Mouse (Mus musculus): Measurements from ENCODE around the gene Taf15. TPM values are rescaled to one million over a fixed set of nuclear protein-coding genes. Genes with fewer than 3 reads are reported as not detected.

Gene Taf15
- polyA plus RNA-seq, 1 experiment from 2014 or later: 15.1 TPM

GRCm38 (mm10) chr11:83440081-83441064 is 32.5 kb upstream of the Taf15 start:
- H3K27ac ChIP-seq (ENCODE audit: low read depth, low read length): 0 out of 2 replicates have a peak overlapping the region, but pooled peaks have one; percentile 51
- WGBS (ENCODE audit: insufficient replicate concordance): under 1% methylated on average over 62 of the region's 75 CpGs

GRCm38 (mm10) chr11:83441235-83441634 is 31.7 kb upstream of the Taf15 start:
- no peak for ATAC-seq (replicated peaks; ENCODE audit: insufficient number of reproducible peaks, low FRiP score, low TSS enrichment)
- Histone ChIP-seq H3K27me3 (ENCODE audit: control insufficient read depth, insufficient read depth, low read length) (peaks cover 32% of the 10 kb centered on the region), H3K9me3 (replicated peaks; ENCODE audit: control insufficient read depth, low read length) (no peaks in the 10 kb centered on the region), H3K4me3 (ENCODE audit: low read depth, low read length) (peak overlapping the region; percentile 58), H3K27ac (ENCODE audit: low read depth, low read length) (peak overlapping the region; percentile 51), H3K4me2 (peak overlapping the region; percentile 87), H3K36me3 (ENCODE audit: control insufficient read depth, insufficient read depth, low read length) (no peaks in the 10 kb centered on the region), H3K4me1 (ENCODE audit: control insufficient read depth, insufficient read depth, low read length) (peaks cover 24% of the 10 kb centered on the region), H3K9ac (ENCODE audit: low read depth, low read length) (peak overlapping the region; percentile 66)
- 35% methylated on average over 7 of the region's 7 CpGs for WGBS (ENCODE audit: insufficient replicate concordance)

More at GRCm38 (mm10) chr11:83440081-83441064, 32.5 kb upstream of the Taf15 start:
- Histone ChIP-seq H3K4me1 (ENCODE audit: control insufficient read depth, insufficient read depth, low read length) (peaks cover 24% of the 10 kb centered on the region), H3K4me2 (peak overlapping the region; percentile 87), H3K9me3 (replicated peaks; ENCODE audit: control insufficient read depth, low read length) (no peaks in the 10 kb centered on the region), H3K9ac (ENCODE audit: low read depth, low read length) (peak overlapping the region; percentile 66), H3K36me3 (ENCODE audit: control insufficient read depth, insufficient read depth, low read length) (no peaks in the 10 kb centered on the region), H3K4me3 (ENCODE audit: low read depth, low read length) (peak overlapping the region; percentile 58), H3K27me3 (ENCODE audit: control insufficient read depth, insufficient read depth, low read length) (peaks cover 29% of the 10 kb centered on the region)
- ATAC-seq (replicated peaks; ENCODE audit: insufficient number of reproducible peaks, low FRiP score, low TSS enrichment): peak; percentile 83

DNA sequence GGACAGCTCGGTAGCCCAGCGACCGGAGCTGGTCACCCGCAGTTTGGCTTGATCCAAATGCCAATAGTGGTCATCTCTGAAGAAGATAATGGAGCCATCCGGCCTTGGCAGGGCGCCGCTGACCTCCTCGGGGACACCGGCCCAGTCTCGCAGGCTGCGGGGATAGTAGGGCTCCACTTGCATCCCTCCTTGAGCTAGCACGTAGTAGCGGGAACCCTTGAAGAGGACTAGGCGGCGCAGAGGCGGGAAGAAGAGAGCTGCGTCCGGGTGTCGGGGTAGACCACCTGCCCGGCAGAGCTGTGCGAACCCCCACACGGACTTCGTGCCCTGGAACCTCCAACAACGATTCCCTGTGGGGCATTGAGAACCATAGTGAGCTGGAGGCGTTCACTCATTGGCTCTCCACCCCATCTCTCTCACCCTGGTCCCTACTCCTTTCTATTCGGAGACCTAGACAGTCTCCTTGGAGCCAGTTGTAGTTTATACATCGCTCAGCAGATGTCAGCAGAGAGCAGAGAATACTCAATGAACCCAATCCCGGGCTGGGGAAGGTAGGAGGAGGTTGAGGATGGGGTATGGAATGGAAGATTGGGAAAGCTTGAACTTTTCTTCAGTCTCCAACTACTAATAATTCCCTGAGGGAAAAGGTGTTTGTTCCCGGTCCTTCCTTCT is 30.2 kb upstream of the Taf15 start:
- Histone ChIP-seq H3K9ac (ENCODE audit: low read depth, low read length) (no peak overlapping the region), H3K4me2 (peak overlapping the region; percentile 57), H3K36me3 (ENCODE audit: control insufficient read depth, insufficient read depth, low read length) (no peaks in the 10 kb centered on the region), H3K27me3 (ENCODE audit: control insufficient read depth, insufficient read depth, low read length) (peaks cover 32% of the 10 kb centered on the region), H3K4me1 (ENCODE audit: control insufficient read depth, insufficient read depth, low read length) (peaks cover 37% of the 10 kb centered on the region), H3K9me3 (replicated peaks; ENCODE audit: control insufficient read depth, low read length) (no peaks in the 10 kb centered on the region), H3K27ac (ENCODE audit: low read depth, low read length) (no peak overlapping the region), H3K4me3 (ENCODE audit: low read depth, low read length) (peak overlapping the region; percentile 26)
- no peak for ATAC-seq (replicated peaks; ENCODE audit: insufficient number of reproducible peaks, low FRiP score, low TSS enrichment)
- 9% methylated on average over 29 of the region's 29 CpGs for WGBS (ENCODE audit: insufficient replicate concordance)

GRCm38 (mm10) chr11:83443824-83444223 is 29.1 kb upstream of the Taf15 start:
- Histone ChIP-seq H3K9ac (ENCODE audit: low read depth, low read length) (no peak overlapping the region), H3K36me3 (ENCODE audit: control insufficient read depth, insufficient read depth, low read length) (no peaks in the 10 kb centered on the region), H3K4me3 (ENCODE audit: low read depth, low read length) (no peak overlapping the region), H3K4me2 (peak overlapping the region; percentile 54; the same call in 1 of the 2 replicates), H3K27ac (ENCODE audit: low read depth, low read length) (no peak overlapping the region), H3K9me3 (replicated peaks; ENCODE audit: control insufficient read depth, low read length) (no peaks in the 10 kb centered on the region), H3K4me1 (ENCODE audit: control insufficient read depth, insufficient read depth, low read length) (peaks cover 47% of the 10 kb centered on the region), H3K27me3 (ENCODE audit: control insufficient read depth, insufficient read depth, low read length) (peaks cover 32% of the 10 kb centered on the region)
- no peak for ATAC-seq (replicated peaks; ENCODE audit: insufficient number of reproducible peaks, low FRiP score, low TSS enrichment)
- WGBS (ENCODE audit: insufficient replicate concordance): 3% methylated on average over 7 of the region's 7 CpGs

GRCm38 (mm10) chr11:83445001-83445400 is 27.9 kb upstream of the Taf15 start:
- WGBS (ENCODE audit: insufficient replicate concordance): 26% methylated on average over 19 of the region's 19 CpGs
- H3K27me3 ChIP-seq (ENCODE audit: control insufficient read depth, insufficient read depth, low read length): peaks cover 32% of the 10 kb centered on the region
- peak overlapping the region; percentile 24 for H3K4me3 ChIP-seq (ENCODE audit: low read depth, low read length)
- H3K4me2 ChIP-seq: peak overlapping the region; percentile 54
- no peak overlapping the region for H3K9ac ChIP-seq (ENCODE audit: low read depth, low read length)
- peaks cover 57% of the 10 kb centered on the region for H3K4me1 ChIP-seq (ENCODE audit: control insufficient read depth, insufficient read depth, low read length)
- H3K27ac ChIP-seq (ENCODE audit: low read depth, low read length): no peak overlapping the region
- no peaks in the 10 kb centered on the region for H3K36me3 ChIP-seq (ENCODE audit: control insufficient read depth, insufficient read depth, low read length)
- no peak for ATAC-seq (replicated peaks; ENCODE audit: insufficient number of reproducible peaks, low FRiP score, low TSS enrichment)
- H3K9me3 ChIP-seq (replicated peaks; ENCODE audit: control insufficient read depth, low read length): no peaks in the 10 kb centered on the region

GRCm38 (mm10) chr11:83447612-83448011 is 25.3 kb upstream of the Taf15 start:
- no peak overlapping the region for H3K9ac ChIP-seq (ENCODE audit: low read depth, low read length)
- H3K4me2 ChIP-seq: no peak overlapping the region
- no peak for ATAC-seq (replicated peaks; ENCODE audit: insufficient number of reproducible peaks, low FRiP score, low TSS enrichment)
- no peaks in the 10 kb centered on the region for H3K9me3 ChIP-seq (replicated peaks; ENCODE audit: control insufficient read depth, low read length)
- H3K27me3 ChIP-seq (ENCODE audit: control insufficient read depth, insufficient read depth, low read length): peaks cover 15% of the 10 kb centered on the region
- H3K27ac ChIP-seq (ENCODE audit: low read depth, low read length): no peak overlapping the region
- H3K36me3 ChIP-seq (ENCODE audit: control insufficient read depth, insufficient read depth, low read length): no peaks in the 10 kb centered on the region
- H3K4me1 ChIP-seq (ENCODE audit: control insufficient read depth, insufficient read depth, low read length): peaks cover 48% of the 10 kb centered on the region
- H3K4me3 ChIP-seq (ENCODE audit: low read depth, low read length): no peak overlapping the region
- 70% methylated on average over 10 of the region's 10 CpGs for WGBS (ENCODE audit: insufficient replicate concordance)

GRCm38 (mm10) chr11:83448021-83448926 is 24.6 kb upstream of the Taf15 start:
- Histone ChIP-seq H3K27me3 (ENCODE audit: control insufficient read depth, insufficient read depth, low read length) (peaks cover 12% of the 10 kb centered on the region), H3K4me1 (ENCODE audit: control insufficient read depth, insufficient read depth, low read length) (peaks cover 48% of the 10 kb centered on the region), H3K4me3 (ENCODE audit: low read depth, low read length) (no peak overlapping the region), H3K9ac (ENCODE audit: low read depth, low read length) (0 out of 2 replicates have a peak overlapping the region, but pooled peaks have one; percentile 10), H3K4me2 (no peak overlapping the region; the same call in none of the 2 replicates), H3K27ac (ENCODE audit: low read depth, low read length) (peak overlapping the region; percentile 73), H3K36me3 (ENCODE audit: control insufficient read depth, insufficient read depth, low read length) (no peaks in the 10 kb centered on the region), H3K9me3 (replicated peaks; ENCODE audit: control insufficient read depth, low read length) (no peaks in the 10 kb centered on the region)
- WGBS (ENCODE audit: insufficient replicate concordance): 30% methylated on average over 16 of the region's 16 CpGs
- ATAC-seq (replicated peaks; ENCODE audit: insufficient number of reproducible peaks, low FRiP score, low TSS enrichment): 0 out of 2 replicates have a peak, but pooled peaks have one; percentile 27

DNA sequence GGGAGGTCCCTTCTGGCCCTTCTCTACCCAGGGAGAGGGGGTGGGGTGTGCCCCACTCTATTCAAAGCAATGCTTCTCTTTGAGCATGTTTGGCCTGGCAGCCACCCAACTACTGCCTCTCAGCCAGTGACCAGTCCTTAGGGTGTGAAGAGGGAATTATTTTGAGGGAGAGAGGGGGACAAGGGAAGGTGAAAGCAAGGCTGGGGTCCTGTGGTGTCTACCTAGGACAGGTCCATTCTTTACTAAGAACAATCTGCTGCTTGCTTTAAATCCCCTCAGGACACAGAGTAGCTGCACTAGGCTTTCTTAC is 24.0 kb upstream of the Taf15 start:
- Histone ChIP-seq H3K4me2 (no peak overlapping the region; the same call in 1 of the 2 replicates), H3K27me3 (ENCODE audit: control insufficient read depth, insufficient read depth, low read length) (peaks cover 6% of the 10 kb centered on the region), H3K27ac (ENCODE audit: low read depth, low read length) (peak overlapping the region; percentile 73), H3K4me3 (ENCODE audit: low read depth, low read length) (no peak overlapping the region), H3K4me1 (ENCODE audit: control insufficient read depth, insufficient read depth, low read length) (peaks cover 42% of the 10 kb centered on the region), H3K9me3 (replicated peaks; ENCODE audit: control insufficient read depth, low read length) (no peaks in the 10 kb centered on the region), H3K36me3 (ENCODE audit: control insufficient read depth, insufficient read depth, low read length) (no peaks in the 10 kb centered on the region), H3K9ac (ENCODE audit: low read depth, low read length) (no peak overlapping the region)
- peak; percentile 54 for ATAC-seq (replicated peaks; ENCODE audit: insufficient number of reproducible peaks, low FRiP score, low TSS enrichment)
